Mouse (Mus musculus): ENCODE measurements at regions not wholly inside any gene's neighbourhood (a gene's known extent, or its start where the extent isn't known, plus 50 kb on each side); places are given as distances from the start of the nearest gene placed in this dataset.
A peak's percentile ranks its signal among the peaks of the same experiment; 100 is the strongest.
"Not testable (repeated sequence)": the region's sequence is repeated elsewhere in the genome, so short reads cannot be mapped to it uniquely, and the experiment has no call there.

DNA sequence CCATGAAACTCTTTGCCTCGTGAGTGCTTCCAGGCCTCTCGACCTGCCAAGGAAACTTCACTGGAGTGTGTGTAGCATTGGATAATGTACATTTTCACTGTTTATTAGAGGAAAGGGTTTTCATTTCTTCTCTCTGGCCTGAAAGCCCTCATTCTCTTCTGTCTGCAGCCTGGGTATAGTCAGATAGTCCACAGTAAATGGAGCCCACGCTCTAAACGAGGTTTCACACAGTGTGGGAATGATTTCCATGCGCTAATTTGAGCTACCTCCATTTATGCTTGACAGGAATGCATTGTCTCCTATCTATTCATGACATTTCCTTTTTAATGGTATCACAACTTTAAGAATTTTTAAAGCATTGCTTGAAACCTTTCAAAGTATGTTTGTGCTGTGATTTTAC, 180.8 kb upstream of the Pfkp start:
- H3K4me3 ChIP-seq, result no peak overlapping the region
- H3K4me1 ChIP-seq, result no peaks in the 10 kb centered on the region
- H3K36me3 ChIP-seq (replicated peaks), result no peaks in the 10 kb centered on the region
- H3K27ac ChIP-seq, result no peak overlapping the region
- no peak for ATAC-seq (replicated peaks)
- no peaks in the 10 kb centered on the region for H3K27me3 ChIP-seq (replicated peaks)
- H3K9ac ChIP-seq, result no peak overlapping the region
- no peak overlapping the region for H3K4me2 ChIP-seq
- no peaks in the 10 kb centered on the region for H3K9me3 ChIP-seq
- 82% methylated on average over 5 of the region's 5 CpGs for WGBS

DNA sequence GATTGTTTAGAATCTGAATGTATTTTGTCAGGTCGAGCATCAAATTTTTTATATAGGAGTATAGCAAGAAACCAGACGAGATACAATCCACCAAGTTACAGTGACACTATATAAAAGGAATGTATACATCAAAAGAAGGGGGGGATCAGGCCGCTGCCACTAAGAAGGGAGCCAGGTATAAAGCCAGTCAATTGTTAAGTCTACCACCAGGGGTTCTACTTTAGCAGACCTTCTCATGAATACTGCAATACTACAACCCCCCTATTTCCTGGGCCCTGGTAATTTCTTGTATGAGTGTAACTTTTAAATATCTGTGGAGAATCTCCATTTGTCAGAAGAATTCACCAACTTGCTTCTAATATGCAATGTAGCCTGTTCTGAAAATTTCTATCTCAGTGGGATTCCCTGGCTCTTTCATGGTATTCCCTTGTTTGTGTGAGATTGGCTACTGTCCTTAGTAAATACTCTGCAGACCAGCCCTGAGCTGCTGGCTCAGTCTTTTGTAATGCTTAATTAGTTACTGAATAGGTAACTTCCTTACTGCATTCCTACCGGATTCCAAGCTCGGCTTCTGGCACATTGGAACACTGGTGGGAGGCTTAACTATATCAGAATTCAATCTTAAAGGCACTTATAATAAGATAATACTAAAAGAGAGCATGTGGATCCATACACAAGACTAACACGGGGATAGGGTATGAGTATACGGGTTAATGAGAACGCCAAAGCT, 180.2 kb upstream of the Pfkp start:
- not testable (repeated sequence) for H3K4me1 ChIP-seq; H3K27ac ChIP-seq; H3K36me3 ChIP-seq (replicated peaks); H3K27me3 ChIP-seq (replicated peaks); ATAC-seq (replicated peaks); H3K9me3 ChIP-seq; H3K9ac ChIP-seq; H3K4me3 ChIP-seq; H3K4me2 ChIP-seq
- WGBS, result 70% methylated on average over 8 of the region's 8 CpGs

DNA sequence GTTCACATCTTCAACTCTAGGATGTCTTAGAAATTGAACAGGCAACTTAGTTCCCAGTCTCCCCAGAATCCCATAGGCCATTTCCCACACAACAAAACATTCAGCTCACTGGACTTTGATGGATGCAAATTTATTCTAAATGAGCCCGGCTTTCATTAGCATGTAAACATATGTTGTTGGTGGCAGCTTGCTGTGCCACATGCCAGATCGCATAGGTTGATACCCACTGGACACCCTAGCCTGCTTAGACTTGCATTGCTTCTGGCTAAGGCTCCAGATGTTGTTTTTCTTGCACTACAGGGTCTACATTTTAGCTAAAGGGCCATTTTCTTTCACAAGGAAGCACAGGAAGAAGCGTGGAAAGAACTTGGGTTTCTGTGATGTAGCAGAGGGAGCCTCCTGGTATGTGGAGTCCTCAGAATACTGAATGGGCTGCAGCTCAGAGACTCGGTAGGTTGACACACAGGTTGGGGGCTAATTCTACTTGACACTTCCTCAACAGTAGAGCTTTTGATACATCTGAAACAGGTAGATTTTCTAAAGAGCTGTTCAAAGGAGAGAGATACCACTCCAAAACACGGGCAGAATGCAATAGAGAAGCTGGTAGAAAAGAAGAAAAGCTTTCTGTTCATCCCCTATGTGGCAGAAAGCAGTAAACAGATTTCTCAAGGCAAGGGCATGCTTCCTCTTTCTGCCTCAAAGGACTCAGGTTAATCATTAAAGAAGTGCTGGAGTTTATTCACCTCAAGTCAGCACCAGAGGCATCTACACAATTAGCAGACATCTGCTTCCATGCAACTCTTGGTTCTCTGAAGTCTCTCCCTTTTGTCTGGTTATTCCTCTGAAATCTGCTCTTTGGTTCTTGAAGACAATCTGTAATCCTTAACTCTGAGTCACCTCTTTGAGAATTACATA, 153.9 kb upstream of the Pfkp start:
- 68% methylated on average over 5 of the region's 5 CpGs for WGBS
- Histone ChIP-seq H3K4me3 (no peak overlapping the region), H3K9ac (no peak overlapping the region), H3K27ac (no peak overlapping the region), H3K9me3 (no peaks in the 10 kb centered on the region), H3K4me2 (no peak overlapping the region), H3K4me1 (no peaks in the 10 kb centered on the region), H3K27me3 (replicated peaks) (no peaks in the 10 kb centered on the region), H3K36me3 (replicated peaks) (no peaks in the 10 kb centered on the region)
- no peak for ATAC-seq (replicated peaks)

DNA sequence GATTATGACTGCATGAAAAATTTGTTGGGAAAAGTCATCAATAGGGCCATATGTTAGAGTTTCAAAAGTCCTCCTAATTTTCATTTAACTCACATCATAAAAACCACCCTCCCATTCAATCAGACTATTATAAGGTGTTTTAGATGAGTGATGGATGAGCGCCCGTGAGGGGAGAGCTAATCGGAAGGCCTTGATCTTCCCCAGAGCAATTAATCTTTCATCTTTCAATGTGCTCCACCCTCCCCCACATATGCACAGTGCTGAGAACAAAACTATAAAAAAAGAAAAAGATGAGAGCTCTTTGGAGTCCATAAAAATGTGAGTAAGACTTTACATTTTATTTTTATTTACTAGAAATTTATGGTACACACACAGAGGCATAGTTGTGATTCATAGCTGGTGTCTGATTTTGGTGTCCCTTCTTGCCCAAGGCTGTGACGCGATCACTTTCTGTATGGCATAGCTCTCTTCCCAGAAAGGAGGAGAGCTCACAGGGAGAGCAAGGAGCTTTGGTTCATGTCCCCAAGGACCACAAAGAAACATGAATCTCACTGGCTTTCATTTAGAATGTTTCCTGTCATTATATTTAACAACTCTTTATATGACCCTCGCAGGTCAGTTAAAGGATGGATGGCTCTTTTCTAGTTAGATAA, 119.5 kb upstream of the Pfkp start:
- Histone ChIP-seq H3K36me3 (replicated peaks) (no peaks in the 10 kb centered on the region), H3K4me2 (no peak overlapping the region), H3K9me3 (no peaks in the 10 kb centered on the region), H3K4me3 (no peak overlapping the region), H3K4me1 (no peaks in the 10 kb centered on the region), H3K9ac (no peak overlapping the region), H3K27ac (no peak overlapping the region), H3K27me3 (replicated peaks) (no peaks in the 10 kb centered on the region)
- 65% methylated on average over 6 of the region's 6 CpGs for WGBS
- 0 out of 2 replicates have a peak, but pooled peaks have one; percentile 63 for ATAC-seq (replicated peaks)

DNA sequence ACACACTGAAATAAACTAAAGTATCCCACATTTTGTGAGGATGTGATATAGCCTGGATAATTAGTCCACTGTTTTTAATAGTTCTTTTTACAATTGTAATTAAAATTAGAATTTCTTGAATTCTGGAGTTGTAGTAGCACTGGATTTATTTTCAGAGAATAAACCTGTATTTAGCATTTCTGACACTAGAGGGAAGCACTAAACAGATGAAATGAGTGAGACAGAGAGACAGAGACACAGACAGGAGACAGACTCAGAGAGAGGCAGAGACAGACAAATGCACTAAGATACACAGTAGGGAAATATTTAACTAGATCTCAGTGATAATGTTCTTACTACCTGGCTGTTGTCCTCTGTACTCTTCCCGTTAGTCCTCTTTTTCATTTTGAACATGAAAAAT, 108.6 kb upstream of the Pfkp start:
- ATAC-seq (replicated peaks), result no peak
- H3K4me3 ChIP-seq, result no peak overlapping the region
- H3K9ac ChIP-seq, result no peak overlapping the region
- no peaks in the 10 kb centered on the region for H3K4me1 ChIP-seq
- H3K4me2 ChIP-seq, result no peak overlapping the region
- H3K9me3 ChIP-seq, result no peaks in the 10 kb centered on the region
- H3K27ac ChIP-seq, result no peak overlapping the region
- H3K36me3 ChIP-seq (replicated peaks), result no peaks in the 10 kb centered on the region
- 86% methylated on average over 1 of the region's 1 CpGs for WGBS
- no peaks in the 10 kb centered on the region for H3K27me3 ChIP-seq (replicated peaks)

DNA sequence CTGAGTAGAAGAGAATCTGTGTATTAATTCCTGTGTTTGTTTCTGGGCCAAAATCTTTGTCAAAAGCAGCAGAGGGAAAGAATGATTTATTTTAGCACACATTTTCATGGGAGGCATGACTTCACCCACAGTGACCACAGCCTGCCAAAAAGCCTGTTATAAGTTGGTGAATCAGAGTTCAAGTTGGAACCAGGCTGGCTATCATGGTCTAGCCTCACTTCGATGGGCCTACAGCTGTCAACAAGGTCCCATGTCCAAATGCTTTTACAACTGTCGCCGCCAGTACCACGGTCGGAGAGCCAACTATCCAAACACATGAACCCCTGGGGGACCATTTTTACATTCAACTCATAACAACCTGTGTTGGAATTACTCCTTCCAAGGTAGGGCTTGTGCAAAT, 103.0 kb upstream of the Pfkp start:
- Histone ChIP-seq H3K27ac (no peak overlapping the region), H3K9me3 (no peaks in the 10 kb centered on the region), H3K4me2 (no peak overlapping the region), H3K36me3 (replicated peaks) (no peaks in the 10 kb centered on the region), H3K4me1 (no peaks in the 10 kb centered on the region), H3K27me3 (replicated peaks) (no peaks in the 10 kb centered on the region), H3K9ac (no peak overlapping the region), H3K4me3 (no peak overlapping the region)
- 89% methylated on average over 5 of the region's 5 CpGs for WGBS
- no peak for ATAC-seq (replicated peaks)

DNA sequence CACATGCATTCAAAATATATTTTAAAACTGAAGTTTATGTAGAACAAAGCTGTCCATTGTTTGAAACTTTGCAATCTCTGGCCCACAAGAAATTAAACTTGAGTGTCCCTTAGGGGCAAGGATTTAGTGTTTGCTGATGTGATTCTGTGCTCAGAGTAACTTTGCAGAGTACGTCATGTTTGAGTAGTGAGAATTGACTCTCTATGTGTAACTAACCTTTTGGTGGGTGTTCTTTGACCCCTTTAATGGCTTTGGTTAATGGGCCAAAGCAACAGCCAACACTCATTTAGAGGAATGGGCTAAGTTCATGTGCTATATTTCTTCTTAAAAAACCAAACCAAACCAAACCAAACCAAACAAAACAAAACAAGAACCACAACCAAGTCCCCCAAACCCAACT, 102.6 kb upstream of the Pfkp start:
- no peak for ATAC-seq (replicated peaks)
- Histone ChIP-seq H3K27me3 (replicated peaks) (no peaks in the 10 kb centered on the region), H3K36me3 (replicated peaks) (no peaks in the 10 kb centered on the region), H3K4me1 (no peaks in the 10 kb centered on the region), H3K9me3 (no peaks in the 10 kb centered on the region), H3K4me3 (no peak overlapping the region), H3K27ac (no peak overlapping the region), H3K9ac (no peak overlapping the region), H3K4me2 (no peak overlapping the region)
- WGBS, result 80% methylated on average over 1 of the region's 1 CpGs

DNA sequence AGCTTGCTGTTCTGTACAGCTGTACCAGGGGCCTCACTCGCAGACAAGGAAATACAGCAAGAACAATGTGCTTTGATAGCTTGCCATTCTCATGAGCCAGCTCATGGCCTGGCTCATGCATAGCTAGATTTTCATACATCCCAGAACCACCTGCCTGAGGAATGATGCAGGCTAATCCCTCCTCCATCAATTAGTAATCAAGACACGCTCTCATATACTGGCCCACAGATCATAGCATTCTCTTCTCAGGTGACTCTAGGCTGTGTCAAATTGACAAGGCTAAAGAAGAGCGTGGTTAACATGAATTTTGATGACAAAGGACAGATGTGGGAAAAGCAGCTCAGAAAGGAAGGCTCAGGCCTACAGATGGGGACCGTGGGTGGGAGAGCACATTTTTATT, 93.3 kb upstream of the Pfkp start:
- H3K27ac ChIP-seq, result no peak overlapping the region
- no peaks in the 10 kb centered on the region for H3K9me3 ChIP-seq
- H3K4me3 ChIP-seq, result no peak overlapping the region
- ATAC-seq (replicated peaks), result peak; percentile 59; the same call in 1 of the 2 replicates
- H3K4me1 ChIP-seq, result no peaks in the 10 kb centered on the region
- WGBS, result 69% methylated on average over 4 of the region's 4 CpGs
- no peak overlapping the region for H3K9ac ChIP-seq
- H3K36me3 ChIP-seq (replicated peaks), result no peaks in the 10 kb centered on the region
- no peak overlapping the region for H3K4me2 ChIP-seq
- no peaks in the 10 kb centered on the region for H3K27me3 ChIP-seq (replicated peaks)

DNA sequence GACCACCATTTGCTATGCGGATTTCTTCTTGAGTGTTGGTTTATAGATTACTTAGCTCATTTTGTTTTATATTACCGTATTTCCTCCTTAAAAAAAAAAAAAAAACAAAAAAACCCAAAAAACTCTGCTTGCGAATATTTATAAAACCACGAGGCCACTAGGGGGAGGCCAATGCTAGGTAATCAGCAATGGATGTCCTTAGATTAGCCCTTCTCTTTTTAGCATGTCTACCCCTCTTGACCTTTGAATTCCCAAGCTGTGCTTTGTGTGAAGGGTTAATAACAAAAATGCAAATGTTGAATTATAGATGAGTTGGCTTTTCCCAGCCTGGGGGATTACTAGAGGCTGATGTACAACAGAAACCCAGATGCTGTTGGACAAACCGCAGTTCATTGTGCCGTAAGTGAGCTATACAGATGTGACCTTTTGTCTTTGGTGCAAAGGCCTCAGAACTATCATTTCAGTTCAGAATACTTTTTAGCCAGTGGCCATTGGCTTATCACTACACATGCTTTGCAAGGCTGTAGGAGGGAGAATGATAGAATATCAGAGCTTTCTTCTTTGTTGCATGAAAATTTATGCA, 88.5 kb upstream of the Pfkp start:
- H3K27me3 ChIP-seq (replicated peaks), result no peaks in the 10 kb centered on the region
- ATAC-seq (replicated peaks), result no peak; the same call in 1 of the 2 replicates
- no peaks in the 10 kb centered on the region for H3K36me3 ChIP-seq (replicated peaks)
- no peaks in the 10 kb centered on the region for H3K4me1 ChIP-seq
- no peak overlapping the region for H3K9ac ChIP-seq
- H3K4me3 ChIP-seq, result no peak overlapping the region
- no peak overlapping the region for H3K27ac ChIP-seq
- no peaks in the 10 kb centered on the region for H3K9me3 ChIP-seq
- H3K4me2 ChIP-seq, result no peak overlapping the region
- WGBS, result 54% methylated on average over 6 of the region's 6 CpGs

Data from midbrain, embryonic 15.5 days (tissue).